Comparison of ENCODE assay signal across 7 mouse cellular contexts in genomic region chr10:7469716-7470414, GRCm38 (mm10). TPM values are rescaled to one million over a fixed set of nuclear protein-coding genes. Genes with fewer than 3 reads are reported as not detected.
A peak's percentile ranks its signal among the peaks of the same experiment; 100 is the strongest.
DNase-seq lines count a peak whose midpoint lies in the region; ATAC-seq lines count a peak whose summit lies in the region.
"Not testable (repeated sequence)": the region's sequence is repeated elsewhere in the genome, so short reads cannot be mapped to it uniquely, and the experiment has no call there.

No protein-coding gene starts in this region.

- peak overlapping the region; percentile 49 for H3K4me2 ChIP-seq in embryonic facial prominence, embryonic 14.5 days (ENCODE audit: low read depth, low read length)
- H3K4me2 ChIP-seq in heart, embryonic 12.5 days: peak overlapping the region; percentile 74
- H3K4me2 ChIP-seq in kidney, embryonic 14.5 days (replicated peaks; ENCODE audit: low read depth, low read length): peak overlapping the region; percentile 24; the same call in 1 of the 2 replicates
- peak overlapping the region; percentile 28; the same call in 1 of the 2 replicates for H3K4me2 ChIP-seq in limb, embryonic 11.5 days (ENCODE audit: low read depth, severe bottlenecking)
- H3K4me2 ChIP-seq in midbrain, embryonic 13.5 days (replicated peaks): peak overlapping the region; percentile 41

- H3K4me1 ChIP-seq in embryonic facial prominence, embryonic 14.5 days (ENCODE audit: control insufficient read depth, insufficient read depth, low read length); kidney, embryonic 14.5 days (ENCODE audit: control insufficient read depth, insufficient read depth, low read length); limb, embryonic 11.5 days (ENCODE audit: control insufficient read depth, insufficient read depth, low read length); midbrain, embryonic 13.5 days (replicated peaks): not testable (repeated sequence)
- H3K4me1 ChIP-seq in heart, embryonic 12.5 days (replicated peaks): peaks cover 11% of the 10 kb centered on the region

- DNase-seq in adrenal gland, adult 8-10 months: peak; percentile 36
- not testable (repeated sequence) for DNase-seq in embryonic facial prominence, embryonic 14.5 days (ENCODE audit: low spot score); limb, embryonic 11.5 days (ENCODE audit: low spot score)
- DNase-seq in spleen, adult 12 weeks (ENCODE audit: low spot score): peak; percentile 54

- H3K27me3 ChIP-seq in embryonic facial prominence, embryonic 14.5 days (replicated peaks; ENCODE audit: control insufficient read depth, insufficient read depth, low read length); heart, embryonic 12.5 days (replicated peaks); kidney, embryonic 14.5 days (ENCODE audit: control insufficient read depth, insufficient read depth, low read length); limb, embryonic 11.5 days (ENCODE audit: control insufficient read depth, insufficient read depth, low read length); midbrain, embryonic 13.5 days: not testable (repeated sequence)

- not testable (repeated sequence) for ATAC-seq in embryonic facial prominence, embryonic 14.5 days (ENCODE audit: low read depth); heart, embryonic 12.5 days (ENCODE audit: insufficient number of reproducible peaks, low FRiP score); kidney, embryonic 14.5 days (ENCODE audit: low FRiP score, low TSS enrichment); limb, embryonic 11.5 days (ENCODE audit: insufficient number of reproducible peaks, low FRiP score, low TSS enrichment, low read depth)
- peak; percentile 65 for ATAC-seq in midbrain, embryonic 13.5 days

- H3K36me3 ChIP-seq in embryonic facial prominence, embryonic 14.5 days (ENCODE audit: control insufficient read depth, insufficient read depth, low read length); heart, embryonic 12.5 days; kidney, embryonic 14.5 days (ENCODE audit: control insufficient read depth, insufficient read depth, low read length); limb, embryonic 11.5 days (ENCODE audit: control insufficient read depth, insufficient read depth, low read length); midbrain, embryonic 13.5 days: not testable (repeated sequence)

- H3K4me3 ChIP-seq in embryonic facial prominence, embryonic 14.5 days (ENCODE audit: low read depth, low read length): 0 out of 2 replicates have a peak overlapping the region, but pooled peaks have one; percentile 13
- H3K4me3 ChIP-seq in heart, embryonic 12.5 days: peak overlapping the region; percentile 41
- H3K4me3 ChIP-seq in kidney, embryonic 14.5 days (ENCODE audit: low read length): peak overlapping the region; percentile 3; the same call in 1 of the 2 replicates
- not testable (repeated sequence) for H3K4me3 ChIP-seq in limb, embryonic 11.5 days (ENCODE audit: low read depth, low read length)
- H3K4me3 ChIP-seq in midbrain, embryonic 13.5 days (replicated peaks): 0 out of 2 replicates have a peak overlapping the region, but pooled peaks have one; percentile 8

- not testable (repeated sequence) for H3K9me3 ChIP-seq in embryonic facial prominence, embryonic 14.5 days (ENCODE audit: control insufficient read depth, low read length); heart, embryonic 12.5 days (replicated peaks); kidney, embryonic 14.5 days (ENCODE audit: control insufficient read depth, low read length); limb, embryonic 11.5 days (ENCODE audit: control insufficient read depth, low read length); midbrain, embryonic 13.5 days

- WGBS in embryonic facial prominence, embryonic 14.5 days: 0% methylated on average over 5 of the region's 7 CpGs
- WGBS in heart, embryonic 12.5 days: 0% methylated on average over 7 of the region's 7 CpGs
- 0% methylated on average over 7 of the region's 7 CpGs for WGBS in kidney, embryonic 14.5 days
- 0% methylated on average over 6 of the region's 7 CpGs for WGBS in limb, embryonic 11.5 days
- WGBS in midbrain, embryonic 13.5 days: under 1% methylated on average over 7 of the region's 7 CpGs

- H3K9ac ChIP-seq in embryonic facial prominence, embryonic 14.5 days (ENCODE audit: low read depth, low read length); heart, embryonic 12.5 days; kidney, embryonic 14.5 days (ENCODE audit: low read depth, low read length); limb, embryonic 11.5 days (ENCODE audit: low read length); midbrain, embryonic 13.5 days (replicated peaks): not testable (repeated sequence)

- H3K27ac ChIP-seq in embryonic facial prominence, embryonic 14.5 days (replicated peaks; ENCODE audit: low read depth, low read length); heart, embryonic 12.5 days (ENCODE audit: poor library complexity, severe bottlenecking); kidney, embryonic 14.5 days (ENCODE audit: low read depth, low read length); limb, embryonic 11.5 days (replicated peaks; ENCODE audit: low read depth, low read length); midbrain, embryonic 13.5 days: not testable (repeated sequence)

RNA-seq across cellular contexts. Expression of gene Ulbp1, which starts 3.6 kb away (rescaled TPM):
- total RNA-seq in adrenal gland, adult 8-10 months (2022): 1 to 10 TPM; 4.7 to 7.1 (median 6.9) TPM
- 2.8 and 4.0 TPM in 2 replicates for polyA plus RNA-seq in embryonic facial prominence, embryonic 14.5 days (2014; fragmentation: Nextera tagmentation; extraction: Ambion mirVana)
- polyA plus RNA-seq in heart, embryonic 12.5 days (2016; fragmentation: Nextera tagmentation; extraction: Ambion mirVana): 9.7 and 11.5 TPM in 2 replicates
- 0.83 and 3.7 TPM in 2 replicates for polyA plus RNA-seq in kidney, embryonic 14.5 days (2014; fragmentation: Nextera tagmentation; extraction: Ambion mirVana)
- 0.55 and 0.75 TPM in 2 replicates for polyA plus RNA-seq in limb, embryonic 11.5 days (2014; fragmentation: Nextera tagmentation; extraction: Ambion mirVana)
- polyA plus RNA-seq in midbrain, embryonic 13.5 days (2015; fragmentation: Nextera tagmentation; extraction: Ambion mirVana): 0.31 and 0.71 TPM in 2 replicates

Comparison
In these comparisons a context has a peak if more than half of its experiments do, and no peak if none do; other contexts are left out.
1. H3K4me2 ChIP-seq: peak in every context shown above with its lines; median percentile 74 in heart, embryonic 12.5 days; 49 in embryonic facial prominence, embryonic 14.5 days; 41 in midbrain, embryonic 13.5 days; 28 in limb, embryonic 11.5 days; 24 in kidney, embryonic 14.5 days.